Mouse (Mus musculus): ENCODE measurements at regions not wholly inside any gene's neighbourhood (a gene's known extent, or its start where the extent isn't known, plus 50 kb on each side); places are given as distances from the start of the nearest gene placed in this dataset.

- 64% methylated on average over 11 of the region's 11 CpGs for WGBS
- Histone ChIP-seq H3K36me3 (ENCODE audit: control insufficient read depth, insufficient read depth) (no peaks in the 10 kb centered on the region), H3K9me3 (replicated peaks; ENCODE audit: control insufficient read depth, low read length) (no peaks in the 10 kb centered on the region), H3K9ac (ENCODE audit: low read length) (no peak overlapping the region), H3K4me3 (ENCODE audit: low read length) (no peak overlapping the region), H3K4me2 (ENCODE audit: low read depth, low read length) (no peak overlapping the region), H3K27ac (ENCODE audit: low read length) (no peak overlapping the region), H3K27me3 (ENCODE audit: control insufficient read depth, insufficient read depth, low read length) (no peaks in the 10 kb centered on the region), H3K4me1 (ENCODE audit: control insufficient read depth, insufficient read depth, low read length) (0 out of 2 replicates have a peak, but pooled peaks cover 2% of the 10 kb centered on the region)
- no peak for ATAC-seq (replicated peaks; ENCODE audit: extremely low read depth, insufficient read depth, low FRiP score)
These were observed 237.6 kb downstream of the Pros1 start for GRCm38 (mm10) chr16:63091471-63092300.

- peak; percentile 52; the same call in 1 of the 2 replicates for ATAC-seq (replicated peaks; ENCODE audit: extremely low read depth, insufficient read depth, low FRiP score)
- Histone ChIP-seq H3K4me2 (ENCODE audit: low read depth, low read length) (no peak overlapping the region), H3K36me3 (ENCODE audit: control insufficient read depth, insufficient read depth) (no peaks in the 10 kb centered on the region), H3K27me3 (ENCODE audit: control insufficient read depth, insufficient read depth, low read length) (no peaks in the 10 kb centered on the region), H3K9me3 (replicated peaks; ENCODE audit: control insufficient read depth, low read length) (no peaks in the 10 kb centered on the region), H3K4me3 (ENCODE audit: low read length) (no peak overlapping the region), H3K9ac (ENCODE audit: low read length) (no peak overlapping the region), H3K4me1 (ENCODE audit: control insufficient read depth, insufficient read depth, low read length) (no peaks in the 10 kb centered on the region), H3K27ac (ENCODE audit: low read length) (no peak overlapping the region)
- WGBS: 48% methylated on average over 5 of the region's 5 CpGs
These were observed 240.2 kb downstream of the Pros1 start for GRCm38 (mm10) chr16:63094126-63094840.

GRCm38 (mm10) chr16:63102362-63102761, 248.3 kb downstream of the Pros1 start:
- Histone ChIP-seq H3K27me3 (ENCODE audit: control insufficient read depth, insufficient read depth, low read length) (no peaks in the 10 kb centered on the region), H3K4me3 (ENCODE audit: low read length) (no peak overlapping the region), H3K4me1 (ENCODE audit: control insufficient read depth, insufficient read depth, low read length) (peaks cover 5% of the 10 kb centered on the region; the same call in 1 of the 2 replicates), H3K27ac (ENCODE audit: low read length) (no peak overlapping the region), H3K9me3 (replicated peaks; ENCODE audit: control insufficient read depth, low read length) (no peaks in the 10 kb centered on the region), H3K9ac (ENCODE audit: low read length) (no peak overlapping the region), H3K36me3 (ENCODE audit: control insufficient read depth, insufficient read depth) (no peaks in the 10 kb centered on the region), H3K4me2 (ENCODE audit: low read depth, low read length) (no peak overlapping the region)
- WGBS: 59% methylated on average over 3 of the region's 3 CpGs
- ATAC-seq (replicated peaks; ENCODE audit: extremely low read depth, insufficient read depth, low FRiP score): no peak

DNA sequence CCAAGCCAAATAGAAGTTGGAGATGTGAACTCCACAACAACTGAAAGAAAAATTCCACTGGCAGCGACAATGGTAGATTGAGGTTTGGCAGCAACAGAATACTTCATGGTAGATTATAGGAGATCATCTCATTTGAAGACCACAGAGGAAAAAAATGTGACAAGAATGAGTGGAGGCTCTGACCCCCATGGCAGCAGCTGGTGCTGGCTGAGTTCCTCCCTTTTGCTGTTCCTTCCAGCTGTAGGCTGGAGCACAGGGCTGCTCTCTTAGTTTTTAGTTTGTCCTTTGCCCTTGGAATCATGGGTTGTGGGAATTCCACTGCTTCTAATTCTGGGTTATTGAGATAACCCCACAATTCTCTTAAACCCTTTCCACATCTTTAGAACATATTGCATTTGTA, 248.8 kb downstream of the Pros1 start:
- Histone ChIP-seq H3K4me1 (ENCODE audit: control insufficient read depth, insufficient read depth, low read length) (peaks cover 5% of the 10 kb centered on the region; the same call in 1 of the 2 replicates), H3K9me3 (replicated peaks; ENCODE audit: control insufficient read depth, low read length) (no peaks in the 10 kb centered on the region), H3K27me3 (ENCODE audit: control insufficient read depth, insufficient read depth, low read length) (no peaks in the 10 kb centered on the region), H3K36me3 (ENCODE audit: control insufficient read depth, insufficient read depth) (no peaks in the 10 kb centered on the region), H3K9ac (ENCODE audit: low read length) (no peak overlapping the region), H3K4me2 (ENCODE audit: low read depth, low read length) (no peak overlapping the region), H3K27ac (ENCODE audit: low read length) (no peak overlapping the region), H3K4me3 (ENCODE audit: low read length) (no peak overlapping the region)
- WGBS: 81% methylated on average over 1 of the region's 1 CpGs
- ATAC-seq (replicated peaks; ENCODE audit: extremely low read depth, insufficient read depth, low FRiP score): no peak

DNA sequence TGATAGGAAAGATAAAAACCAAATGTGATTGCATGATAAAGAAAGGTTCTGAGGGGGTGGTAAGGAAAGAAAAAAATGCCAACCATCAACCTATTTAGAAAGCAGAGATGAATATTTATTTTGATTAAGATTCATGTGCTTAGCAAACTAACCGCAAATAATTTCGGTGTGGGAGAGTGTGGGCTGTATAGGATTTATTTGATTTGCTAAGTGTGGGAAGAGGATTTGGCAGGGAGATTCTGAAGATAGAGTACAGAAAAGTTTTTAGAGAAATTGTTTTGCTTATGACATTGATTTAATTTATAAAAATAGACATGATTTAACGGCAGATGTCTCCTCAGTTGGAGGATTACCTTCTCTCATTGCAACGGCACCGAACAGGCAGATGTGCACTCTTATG, 250.3 kb downstream of the Pros1 start:
- Histone ChIP-seq H3K9me3 (replicated peaks; ENCODE audit: control insufficient read depth, low read length) (no peaks in the 10 kb centered on the region), H3K4me3 (ENCODE audit: low read length) (no peak overlapping the region), H3K27ac (ENCODE audit: low read length) (peak overlapping the region; percentile 63), H3K9ac (ENCODE audit: low read length) (no peak overlapping the region), H3K27me3 (ENCODE audit: control insufficient read depth, insufficient read depth, low read length) (no peaks in the 10 kb centered on the region), H3K4me2 (ENCODE audit: low read depth, low read length) (no peak overlapping the region), H3K4me1 (ENCODE audit: control insufficient read depth, insufficient read depth, low read length) (peaks cover 5% of the 10 kb centered on the region; the same call in 1 of the 2 replicates), H3K36me3 (ENCODE audit: control insufficient read depth, insufficient read depth) (no peaks in the 10 kb centered on the region)
- ATAC-seq (replicated peaks; ENCODE audit: extremely low read depth, insufficient read depth, low FRiP score): no peak
- WGBS: 76% methylated on average over 5 of the region's 5 CpGs

DNA sequence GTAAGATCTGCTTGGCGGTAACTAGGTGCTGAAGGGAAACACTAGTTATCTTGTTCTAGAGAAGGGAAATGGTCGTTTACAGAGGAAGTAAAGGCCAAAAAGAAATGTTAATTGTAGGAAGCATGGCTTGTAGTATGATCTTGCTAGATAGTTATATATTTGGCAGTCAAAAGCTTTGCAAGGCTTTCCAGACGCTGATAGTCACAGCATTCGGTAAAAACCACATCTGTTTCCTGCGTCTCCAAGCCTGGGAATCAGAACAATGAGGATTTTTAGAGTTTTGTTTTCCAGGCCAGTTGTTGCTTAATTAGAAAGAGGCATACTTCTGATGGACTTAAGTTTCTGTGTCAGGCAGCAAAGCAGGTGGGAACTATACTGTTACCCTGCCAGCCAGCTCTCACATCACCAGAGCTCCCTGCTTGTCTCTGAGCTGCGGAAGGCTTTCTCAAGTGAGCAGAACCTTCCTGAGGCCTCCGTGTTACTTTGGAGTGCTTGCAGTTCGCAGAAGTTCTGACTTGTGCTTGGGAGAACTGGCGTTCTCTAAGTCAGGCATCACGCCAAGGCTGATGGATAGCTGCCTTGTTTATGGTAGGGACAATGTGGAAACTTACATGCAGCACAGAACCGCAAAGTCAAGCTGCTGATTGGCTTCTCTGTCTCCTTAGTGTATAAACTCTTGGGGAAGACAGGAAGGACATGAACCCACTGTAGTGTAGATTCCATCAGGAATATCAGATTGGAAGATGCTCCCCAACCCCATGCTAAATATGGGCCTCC, 251.0 kb downstream of the Pros1 start:
- Histone ChIP-seq H3K27me3 (ENCODE audit: control insufficient read depth, insufficient read depth, low read length) (no peaks in the 10 kb centered on the region), H3K4me2 (ENCODE audit: low read depth, low read length) (0 out of 2 replicates have a peak overlapping the region, but pooled peaks have one; percentile 15), H3K9ac (ENCODE audit: low read length) (no peak overlapping the region), H3K4me3 (ENCODE audit: low read length) (no peak overlapping the region), H3K9me3 (replicated peaks; ENCODE audit: control insufficient read depth, low read length) (no peaks in the 10 kb centered on the region), H3K4me1 (ENCODE audit: control insufficient read depth, insufficient read depth, low read length) (peaks cover 5% of the 10 kb centered on the region; the same call in 1 of the 2 replicates), H3K36me3 (ENCODE audit: control insufficient read depth, insufficient read depth) (no peaks in the 10 kb centered on the region), H3K27ac (ENCODE audit: low read length) (peak overlapping the region; percentile 63)
- peak; percentile 49; the same call in 1 of the 2 replicates for ATAC-seq (replicated peaks; ENCODE audit: extremely low read depth, insufficient read depth, low FRiP score)
- WGBS: 46% methylated on average over 11 of the region's 11 CpGs

DNA sequence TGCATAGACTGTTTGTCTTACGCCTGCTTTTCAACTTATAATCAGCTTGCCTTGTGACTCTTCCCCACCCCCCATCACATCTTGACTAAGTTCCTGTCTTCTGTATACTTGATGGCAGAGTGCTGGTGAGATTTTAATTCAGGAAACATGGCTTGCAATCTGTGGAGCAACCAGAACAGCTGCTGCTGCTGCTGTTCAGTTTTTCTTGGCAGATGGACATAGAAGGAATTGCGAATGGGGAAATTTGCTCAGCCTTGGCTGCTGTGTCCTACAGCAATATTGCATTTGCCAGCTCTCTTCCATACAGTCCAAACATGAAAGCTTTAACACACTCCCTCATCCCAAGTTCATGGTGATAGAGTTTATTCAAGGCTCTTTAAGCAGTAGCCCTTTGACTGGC, 262.3 kb downstream of the Pros1 start:
- H3K27me3 ChIP-seq (ENCODE audit: control insufficient read depth, insufficient read depth, low read length): no peaks in the 10 kb centered on the region
- ATAC-seq (replicated peaks; ENCODE audit: extremely low read depth, insufficient read depth, low FRiP score): no peak
- H3K4me2 ChIP-seq (ENCODE audit: low read depth, low read length): no peak overlapping the region
- H3K9ac ChIP-seq (ENCODE audit: low read length): no peak overlapping the region
- no peaks in the 10 kb centered on the region for H3K4me1 ChIP-seq (ENCODE audit: control insufficient read depth, insufficient read depth, low read length)
- 57% methylated on average over 2 of the region's 2 CpGs for WGBS
- H3K9me3 ChIP-seq (replicated peaks; ENCODE audit: control insufficient read depth, low read length): no peaks in the 10 kb centered on the region; the same call in 1 of the 2 replicates
- H3K27ac ChIP-seq (ENCODE audit: low read length): no peak overlapping the region
- H3K4me3 ChIP-seq (ENCODE audit: low read length): no peak overlapping the region
- H3K36me3 ChIP-seq (ENCODE audit: control insufficient read depth, insufficient read depth): no peaks in the 10 kb centered on the region

DNA sequence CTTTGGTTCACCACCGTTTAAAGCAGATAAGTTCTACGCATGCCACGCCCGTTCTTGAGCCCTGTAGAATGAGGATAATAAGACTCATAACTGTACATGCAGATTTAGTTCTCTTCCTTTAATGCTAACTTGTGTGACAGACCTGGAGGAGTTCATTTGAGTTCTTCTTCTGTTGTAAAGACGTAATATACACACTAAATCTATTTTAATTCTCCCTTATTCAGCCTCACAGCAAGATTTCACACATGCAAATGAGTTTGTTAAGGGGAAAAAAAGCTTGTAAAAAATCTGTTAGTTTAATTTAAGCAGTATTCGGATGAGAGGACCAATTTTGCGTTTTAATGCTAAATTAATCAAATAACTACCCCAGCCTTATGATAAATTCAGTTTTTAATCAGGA, 264.6 kb downstream of the Pros1 start:
- H3K27ac ChIP-seq (ENCODE audit: low read length): no peak overlapping the region

More for the DNA sequence above, 264.6 kb downstream of the Pros1 start:
- no peak overlapping the region for H3K9ac ChIP-seq (ENCODE audit: low read length)
- no peak for ATAC-seq (replicated peaks; ENCODE audit: extremely low read depth, insufficient read depth, low FRiP score)
- no peaks in the 10 kb centered on the region for H3K27me3 ChIP-seq (ENCODE audit: control insufficient read depth, insufficient read depth, low read length)
- WGBS: 70% methylated on average over 7 of the region's 7 CpGs
- H3K4me2 ChIP-seq (ENCODE audit: low read depth, low read length): no peak overlapping the region
- no peaks in the 10 kb centered on the region for H3K36me3 ChIP-seq (ENCODE audit: control insufficient read depth, insufficient read depth)
- no peaks in the 10 kb centered on the region; the same call in 1 of the 2 replicates for H3K9me3 ChIP-seq (replicated peaks; ENCODE audit: control insufficient read depth, low read length)
- H3K4me1 ChIP-seq (ENCODE audit: control insufficient read depth, insufficient read depth, low read length): no peaks in the 10 kb centered on the region
- H3K4me3 ChIP-seq (ENCODE audit: low read length): no peak overlapping the region

Data from heart, embryonic 16.5 days (tissue).